In genomic region chr7:131331688-131332087, GRCm38 (mm10) we compare ENCODE assay signal across 15 mouse cellular contexts. TPM values are rescaled to one million over a fixed set of nuclear protein-coding genes. Genes with fewer than 3 reads are reported as not detected.
"Had no signal": no experiment of that assay in that cellular context is flagged by ENCODE, and none has a peak within 500 bp of the region (broad histone marks: within the 10 kb centered on the region; RNA-seq: fewer than 3 reads in every experiment).

No protein-coding gene starts in this region.

- DNase-seq: lung, adult 18-20 months; lung, embryonic 14.5 days; lung, postnatal 10 days; lung, postnatal 4 days; retina, postnatal 1 day; right cerebral cortex, adult 18-20 months; right cerebral cortex, postnatal 25 days; right cerebral cortex, postnatal 4 days; spleen, adult 18-20 months; thymus, adult 18-20 months; thymus, postnatal 14 days; thymus, postnatal 36 days had no signal

- ATAC-seq: midbrain, embryonic 13.5 days; midbrain, embryonic 16.5 days had no signal

RNA-seq across cellular contexts. Expression of gene Fam24a, which starts 2.0 kb away (rescaled TPM):
- total RNA-seq: megakaryocyte-erythroid progenitor cell, adult 5-6 weeks had no signal

RNA-seq across cellular contexts. Expression of gene Fam24b, which starts 2.4 kb away (rescaled TPM):
- total RNA-seq: megakaryocyte-erythroid progenitor cell, adult 5-6 weeks had no signal

RNA-seq across cellular contexts. Expression of gene Cuzd1, which starts 9.6 kb away (rescaled TPM):
- total RNA-seq: megakaryocyte-erythroid progenitor cell, adult 5-6 weeks had no signal
